Mouse (Mus musculus) cerebellum, adult 2 months (tissue): ENCODE measurements around the gene Pde10a.

Source experiments
- CTCF ChIP-seq: fragments of 200-500 bp; IDR thresholded peaks from 2 replicates; pipeline ENCODE4 v1.5.1; 2011; ENCODE audit warnings: low read depth, mild to moderate bottlenecking, control low read depth, low read length, moderate library complexity, borderline replicate concordance; ENCODE audit not compliant: insufficient read depth
- POLR2A ChIP-seq: fragments of 200-500 bp; IDR thresholded peaks from 2 replicates; pipeline ENCODE4 v1.6.1; 2011; ENCODE audit warnings: low read length, control low read depth, borderline replicate concordance; ENCODE audit not compliant: insufficient read depth

- TF ChIP-seq CTCF (no peak), POLR2A (no peak)
Observed at GRCm38 (mm10) chr17:8995344-8995743, 470.2 kb downstream of the Pde10a start.
